8 mouse cellular contexts compared by ENCODE assay signal in the genomic region with DNA sequence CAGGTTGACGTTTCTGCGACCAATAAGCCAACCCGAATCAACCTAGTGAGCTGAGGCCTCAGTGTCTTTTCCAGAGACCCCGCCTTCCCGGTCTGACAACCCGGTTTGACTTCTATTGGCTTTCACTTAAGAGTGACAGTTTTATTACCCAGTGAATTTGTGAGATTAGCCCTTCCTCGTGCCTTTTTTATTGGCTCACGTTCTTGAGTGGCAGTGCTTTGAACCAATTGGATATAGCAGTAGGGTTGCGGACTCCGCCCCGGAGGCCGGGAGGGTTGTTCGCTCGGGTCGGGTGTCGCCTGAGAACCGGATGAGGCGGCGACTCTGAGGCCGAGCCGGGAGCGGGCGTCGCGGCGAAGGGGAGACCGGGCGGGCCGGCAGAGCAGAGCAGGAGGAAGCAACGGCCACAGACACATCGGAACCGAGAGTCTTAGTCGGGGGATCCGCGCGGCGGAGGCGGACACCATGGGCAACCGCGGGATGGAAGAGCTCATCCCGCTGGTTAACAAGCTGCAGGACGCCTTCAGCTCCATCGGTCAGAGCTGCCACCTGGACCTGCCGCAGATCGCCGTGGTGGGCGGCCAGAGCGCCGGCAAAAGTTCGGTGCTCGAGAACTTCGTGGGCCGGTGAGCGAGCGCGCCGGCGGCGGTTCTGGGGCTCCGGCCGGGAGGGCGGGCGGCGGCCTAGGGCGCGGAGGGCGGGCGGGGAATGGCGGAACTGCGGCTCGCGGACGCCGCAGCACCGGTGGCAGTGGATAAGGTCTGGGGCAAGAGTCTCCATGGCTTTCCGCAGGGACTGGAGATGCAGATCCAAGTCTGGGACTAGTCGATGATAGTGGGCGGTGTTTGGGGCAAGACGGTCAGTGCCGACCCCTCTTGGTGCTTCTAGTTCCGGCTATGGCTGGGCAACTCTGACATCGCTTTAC. TPM values are rescaled to one million over a fixed set of nuclear protein-coding genes. Genes with fewer than 3 reads are reported as not detected.
DNase-seq lines count a peak whose midpoint lies in the region; ATAC-seq lines count a peak whose summit lies in the region.

A gene (plus strand): TSS at position 278 of the 925 bp plus-strand sequence.

- no peaks in the 10 kb centered on the region for H3K9me3 ChIP-seq in hindbrain, embryonic 16.5 days (ENCODE audit: control insufficient read depth, low read length)

- peak within 1 kb of the TSS; percentile 86 for H3K9ac ChIP-seq in hindbrain, embryonic 16.5 days (ENCODE audit: low read depth, low read length)

- H3K36me3 ChIP-seq in hindbrain, embryonic 16.5 days (ENCODE audit: control insufficient read depth, insufficient read depth, low read length), result peaks cover 8% of the 10 kb centered on the region; the same call in 1 of the 2 replicates
- peaks cover 7% of the 10 kb centered on the region; the same call in 1 of the 2 replicates for H3K36me3 ChIP-seq in macrophage (ENCODE audit: inconsistent target)

- peaks cover 28% of the 10 kb centered on the region for H3K4me1 ChIP-seq in hindbrain, embryonic 16.5 days (ENCODE audit: control insufficient read depth, insufficient read depth, low read depth, low read length)

- peak; percentile 99 for ATAC-seq in hindbrain, embryonic 16.5 days

- under 1% methylated on average over 68 of the region's 82 CpGs for WGBS in hindbrain, embryonic 16.5 days
- WGBS in macrophage (ENCODE audit: missing documents), result under 1% methylated on average over 78 of the region's 82 CpGs

- peak; percentile 93 for DNase-seq in WW6 (ENCODE audit: low read depth, low spot score)
- DNase-seq in cerebellum, postnatal 4 days (ENCODE audit: low spot score in 2 of 2), result peak; percentile 96 to 99
- peak; percentile 100 for DNase-seq in gastrocnemius, adult 18-20 months (ENCODE audit: low spot score)
- DNase-seq in left cerebral cortex, adult 18-20 months (ENCODE audit: low spot score in 2 of 2), result peak; percentile 97 to 99
- DNase-seq in right cerebral cortex, adult 18-20 months, result peak; percentile 99
- DNase-seq in urinary bladder, postnatal 10 days (ENCODE audit: low spot score), result peak; percentile 86

- peak within 1 kb of the TSS; percentile 78 for H3K27ac ChIP-seq in hindbrain, embryonic 16.5 days (ENCODE audit: low read depth, low read length)
- H3K27ac ChIP-seq in macrophage, result peak within 1 kb of the TSS; percentile 66

- H3K27me3 ChIP-seq in hindbrain, embryonic 16.5 days (replicated peaks; ENCODE audit: control insufficient read depth, insufficient read depth, low read length), result no peaks in the 10 kb centered on the region

- H3K4me2 ChIP-seq in hindbrain, embryonic 16.5 days (ENCODE audit: low read length), result peak within 1 kb of the TSS; percentile 93

- H3K79me2 ChIP-seq in macrophage (ENCODE audit: inconsistent target), result peaks cover 51% of the 10 kb centered on the region

- peak within 1 kb of the TSS; percentile 72 for H3K4me3 ChIP-seq in hindbrain, embryonic 16.5 days (ENCODE audit: low read length)
- peak within 1 kb of the TSS; percentile 96 for H3K4me3 ChIP-seq in macrophage (ENCODE audit: inconsistent target)

RNA-seq across cellular contexts. Expression of the gene that starts here (rescaled TPM):
- total RNA-seq in gastrocnemius, adult 18-20 months (2021), result 10 to 100 TPM; 37.0 to 38.6 TPM
- 61.9 and 69.2 TPM in 2 replicates for polyA plus RNA-seq in hindbrain, embryonic 16.5 days (2015; fragmentation: Nextera tagmentation; extraction: Ambion mirVana)
- total RNA-seq in left cerebral cortex, adult 18-20 months (2021), result 10 to 100 TPM; 50.5 to 53.1 TPM
- 100 to 1,000 TPM; 187 to 515 (median 394) TPM for total RNA-seq in macrophage (2018; cell fraction: chromatin; rRNA removed)
- total RNA-seq in macrophage (2018; cell fraction: cytosol; rRNA removed), result 100 to 1,000 TPM in 21 of 26 experiments, 10 to 100 TPM in 5; 84.7 to 144 (median 113) TPM
- 100 to 1,000 TPM; 106 to 277 (median 208) TPM for total RNA-seq in macrophage (2018; cell fraction: nucleus; rRNA removed)
- polyA plus RNA-seq in macrophage (2018), result 101 to 145 TPM (median 112 TPM) in 3 replicates

Comparison
In these comparisons a context has a peak if more than half of its experiments do, and no peak if none do; other contexts are left out.
1. Peak in every context shown above with its lines: DNase-seq, ATAC-seq, H3K4me3 ChIP-seq and H3K27ac ChIP-seq.